Mouse (Mus musculus): ENCODE results near the gene Serpina3g. TPM values are rescaled to one million over a fixed set of nuclear protein-coding genes. Genes with fewer than 3 reads are reported as not detected.

Serpina3g gene
- polyA plus RNA-seq (2014; fragmentation: Nextera tagmentation; extraction: Ambion mirVana), result 0.26 and 0.44 TPM in 2 replicates

DNA sequence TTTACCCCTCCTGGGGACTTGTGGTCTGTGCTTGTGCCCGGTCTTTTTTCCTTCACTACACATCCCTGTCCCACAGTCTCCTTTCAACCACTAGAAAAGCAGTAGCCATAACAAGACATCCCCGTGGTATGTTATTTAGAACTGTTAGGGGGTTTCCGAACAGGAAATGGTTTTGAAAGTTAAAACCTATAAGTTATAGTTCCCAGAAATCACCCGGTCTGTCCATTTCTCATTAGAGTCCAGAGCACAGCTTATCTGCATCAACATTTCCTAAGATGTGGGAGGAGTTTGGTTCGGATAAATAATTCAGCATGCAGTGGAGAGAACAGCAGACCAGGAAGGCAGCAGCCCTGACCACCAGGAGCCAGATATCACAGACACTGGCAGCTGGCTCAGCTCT lies at the start of gene Serpina3g:
Serpina3g (plus strand) TSS at position 331 of the 400 bp plus-strand sequence.
- WGBS, result 77% methylated on average over 5 of the region's 5 CpGs
- Histone ChIP-seq H3K4me1 (ENCODE audit: control insufficient read depth, insufficient read depth, low read length) (no peaks in the 10 kb centered on the region), H3K36me3 (ENCODE audit: control insufficient read depth, insufficient read depth, low read length) (no peaks in the 10 kb centered on the region), H3K9ac (ENCODE audit: low read length) (no peak within 1 kb of the TSS), H3K4me3 (ENCODE audit: low read depth, low read length) (no peak within 1 kb of the TSS), H3K9me3 (ENCODE audit: control insufficient read depth, low read length) (no peaks in the 10 kb centered on the region), H3K27me3 (ENCODE audit: control insufficient read depth, insufficient read depth, low read length) (no peaks in the 10 kb centered on the region), H3K4me2 (no peak within 1 kb of the TSS), H3K27ac (ENCODE audit: low read depth, low read length) (no peak within 1 kb of the TSS)
- DNase-seq (ENCODE audit: low spot score, missing footprints) (no peak), ATAC-seq (ENCODE audit: low FRiP score) (no peak)

DNA sequence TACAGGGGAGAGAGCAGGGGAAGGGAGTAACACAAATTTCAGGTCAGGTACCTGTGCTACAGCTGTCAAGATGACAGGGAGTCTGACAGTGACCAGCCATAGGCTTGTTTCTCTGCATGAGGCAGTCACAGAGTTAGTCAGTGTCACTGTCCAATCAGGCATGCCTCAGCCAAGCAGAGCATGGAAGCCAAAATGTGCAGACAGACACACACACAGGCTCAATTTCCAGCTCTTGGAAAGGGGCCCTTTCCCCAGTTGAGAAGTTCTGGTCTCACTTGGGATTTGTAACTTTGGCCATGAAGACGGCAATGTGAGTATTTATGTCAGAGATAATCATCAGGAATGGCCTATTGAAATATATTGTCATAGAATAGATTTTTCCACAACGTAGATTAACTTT lies 46.8 kb upstream of the Serpina3g start:
- 74% methylated on average over 2 of the region's 2 CpGs for WGBS
- Histone ChIP-seq H3K27me3 (ENCODE audit: control insufficient read depth, insufficient read depth, low read length) (no peaks in the 10 kb centered on the region), H3K9ac (ENCODE audit: low read length) (no peak overlapping the region), H3K9me3 (ENCODE audit: control insufficient read depth, low read length) (no peaks in the 10 kb centered on the region), H3K4me1 (ENCODE audit: control insufficient read depth, insufficient read depth, low read length) (no peaks in the 10 kb centered on the region), H3K27ac (ENCODE audit: low read depth, low read length) (no peak overlapping the region), H3K4me3 (ENCODE audit: low read depth, low read length) (no peak overlapping the region), H3K4me2 (no peak overlapping the region), H3K36me3 (ENCODE audit: control insufficient read depth, insufficient read depth, low read length) (no peaks in the 10 kb centered on the region)
- ATAC-seq (ENCODE audit: low FRiP score), result no peak
- no peak for DNase-seq (ENCODE audit: low spot score, missing footprints)

DNA sequence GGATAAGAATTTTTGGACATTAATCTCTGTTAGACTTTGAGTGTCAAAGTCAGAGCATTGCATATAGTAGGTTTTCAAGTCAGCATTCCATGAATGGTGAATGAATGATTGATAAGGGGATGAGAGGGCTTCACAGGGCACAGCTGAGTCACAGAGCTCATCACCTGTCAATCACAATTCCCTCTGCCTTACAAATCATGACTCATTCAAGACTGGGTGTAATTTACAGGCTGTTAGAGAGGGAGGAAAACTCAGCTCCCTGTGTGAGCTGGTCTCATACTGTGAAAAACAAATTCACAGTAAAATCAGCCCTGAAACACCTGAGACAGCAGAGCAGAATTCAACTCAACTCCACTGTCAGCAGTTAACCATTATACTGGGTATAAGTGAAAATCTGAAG lies 45.2 kb upstream of the Serpina3g start:
- ATAC-seq (ENCODE audit: low FRiP score) (no peak), DNase-seq (ENCODE audit: low spot score, missing footprints) (no peak)
- Histone ChIP-seq H3K27me3 (ENCODE audit: control insufficient read depth, insufficient read depth, low read length) (no peaks in the 10 kb centered on the region), H3K9me3 (ENCODE audit: control insufficient read depth, low read length) (no peaks in the 10 kb centered on the region), H3K4me3 (ENCODE audit: low read depth, low read length) (no peak overlapping the region), H3K9ac (ENCODE audit: low read length) (no peak overlapping the region), H3K27ac (ENCODE audit: low read depth, low read length) (no peak overlapping the region), H3K4me2 (no peak overlapping the region), H3K4me1 (ENCODE audit: control insufficient read depth, insufficient read depth, low read length) (no peaks in the 10 kb centered on the region), H3K36me3 (ENCODE audit: control insufficient read depth, insufficient read depth, low read length) (no peaks in the 10 kb centered on the region)

DNA sequence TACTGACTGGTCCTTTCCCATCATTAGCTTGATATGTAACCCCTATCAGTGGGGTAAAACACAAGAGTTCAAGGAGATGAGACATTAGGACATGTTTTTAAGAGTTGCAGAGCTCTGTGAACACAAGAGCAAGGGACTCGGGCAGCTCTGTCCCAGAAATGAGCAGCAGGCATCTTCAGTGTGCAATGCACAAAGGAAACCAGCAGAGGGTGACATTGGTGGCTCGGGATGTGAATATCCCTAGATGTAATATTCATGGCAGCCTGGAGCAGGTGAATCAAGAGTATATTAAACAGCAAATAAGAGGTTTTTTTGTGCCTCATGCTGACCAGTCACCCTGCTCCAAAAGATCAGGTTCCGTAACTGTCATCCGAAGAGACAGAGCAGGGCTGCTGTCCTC lies 26.9 kb upstream of the Serpina3g start:
- H3K4me2 ChIP-seq, result no peak overlapping the region
- H3K27me3 ChIP-seq (ENCODE audit: control insufficient read depth, insufficient read depth, low read length), result no peaks in the 10 kb centered on the region
- no peak overlapping the region for H3K4me3 ChIP-seq (ENCODE audit: low read depth, low read length)
- H3K9me3 ChIP-seq (ENCODE audit: control insufficient read depth, low read length), result no peaks in the 10 kb centered on the region
- DNase-seq (ENCODE audit: low spot score, missing footprints) (no peak), ATAC-seq (ENCODE audit: low FRiP score) (no peak)
- H3K4me1 ChIP-seq (ENCODE audit: control insufficient read depth, insufficient read depth, low read length), result no peaks in the 10 kb centered on the region
- no peak overlapping the region for H3K9ac ChIP-seq (ENCODE audit: low read length)
- H3K36me3 ChIP-seq (ENCODE audit: control insufficient read depth, insufficient read depth, low read length), result no peaks in the 10 kb centered on the region
- no peak overlapping the region for H3K27ac ChIP-seq (ENCODE audit: low read depth, low read length)
- 85% methylated on average over 4 of the region's 4 CpGs for WGBS

DNA sequence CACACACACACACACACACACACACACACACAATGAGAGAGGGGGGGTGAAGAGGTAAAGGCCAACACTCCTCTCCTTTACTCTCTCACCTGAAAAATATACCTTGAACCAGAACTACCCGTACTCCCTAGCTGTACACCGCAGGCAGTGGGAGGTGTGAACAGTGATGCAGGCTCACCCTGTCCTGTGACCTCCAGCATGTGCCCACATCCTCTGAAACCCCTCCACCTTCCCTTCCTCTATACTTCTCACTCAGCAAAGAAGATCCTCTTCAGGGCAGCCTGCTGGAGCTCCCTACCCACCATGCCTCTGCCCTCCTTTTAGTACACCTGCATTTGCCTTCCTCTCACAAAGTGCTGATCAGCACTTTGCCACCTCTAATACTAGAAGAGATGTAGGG lies 26.2 kb upstream of the Serpina3g start:
- Histone ChIP-seq H3K27ac (ENCODE audit: low read depth, low read length) (no peak overlapping the region), H3K9ac (ENCODE audit: low read length) (no peak overlapping the region), H3K27me3 (ENCODE audit: control insufficient read depth, insufficient read depth, low read length) (no peaks in the 10 kb centered on the region), H3K36me3 (ENCODE audit: control insufficient read depth, insufficient read depth, low read length) (no peaks in the 10 kb centered on the region), H3K4me3 (ENCODE audit: low read depth, low read length) (no peak overlapping the region), H3K9me3 (ENCODE audit: control insufficient read depth, low read length) (no peaks in the 10 kb centered on the region), H3K4me1 (ENCODE audit: control insufficient read depth, insufficient read depth, low read length) (no peaks in the 10 kb centered on the region), H3K4me2 (no peak overlapping the region)
- DNase-seq (ENCODE audit: low spot score, missing footprints) (no peak), ATAC-seq (ENCODE audit: low FRiP score) (no peak)
- WGBS, result 91% methylated on average over 2 of the region's 2 CpGs

DNA sequence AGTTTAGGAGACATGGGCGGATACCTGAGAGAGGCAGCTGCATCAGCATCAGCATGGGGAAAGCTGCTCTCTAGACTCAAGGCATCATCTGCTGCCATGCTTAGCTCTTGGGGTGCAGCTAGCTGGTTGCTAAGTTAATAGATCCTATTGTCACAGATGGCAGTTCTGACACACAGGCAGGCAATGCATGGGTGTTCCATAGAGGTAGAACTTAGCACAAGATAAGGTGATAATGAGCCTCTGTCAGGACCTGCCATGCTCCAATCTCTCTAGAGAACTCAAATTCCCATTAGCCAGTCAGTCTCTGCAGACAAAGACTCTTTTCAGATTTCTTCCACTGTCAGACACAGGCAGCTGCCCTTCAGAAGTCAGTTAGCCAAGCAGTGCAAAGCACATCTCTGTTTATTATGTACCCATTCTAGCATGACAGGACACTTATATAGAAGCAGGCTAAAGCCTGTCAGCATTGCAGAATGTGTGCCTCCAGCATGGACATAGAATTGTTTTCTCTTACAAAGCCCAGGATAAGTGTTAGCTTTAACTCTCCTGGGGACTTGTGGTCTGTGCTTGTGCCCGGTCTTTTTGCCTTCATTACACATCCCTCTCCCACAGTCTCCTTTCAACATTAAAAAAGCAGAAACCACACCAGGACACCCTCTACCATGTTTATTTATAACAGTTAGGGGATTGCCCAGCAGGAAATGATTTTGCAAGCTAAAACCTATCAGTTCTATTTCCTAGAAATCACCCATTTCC lies 22.2 kb upstream of the Serpina3g start:
- H3K9me3 ChIP-seq (ENCODE audit: control insufficient read depth, low read length), result no peaks in the 10 kb centered on the region
- H3K27me3 ChIP-seq (ENCODE audit: control insufficient read depth, insufficient read depth, low read length), result no peaks in the 10 kb centered on the region
- H3K4me3 ChIP-seq (ENCODE audit: low read depth, low read length), result no peak overlapping the region
- H3K9ac ChIP-seq (ENCODE audit: low read length), result no peak overlapping the region
- no peaks in the 10 kb centered on the region for H3K4me1 ChIP-seq (ENCODE audit: control insufficient read depth, insufficient read depth, low read length)
- no peaks in the 10 kb centered on the region for H3K36me3 ChIP-seq (ENCODE audit: control insufficient read depth, insufficient read depth, low read length)
- peak; percentile 89 for ATAC-seq (ENCODE audit: low FRiP score)
- DNase-seq (ENCODE audit: low spot score, missing footprints), result peak; percentile 87
- WGBS, result 43% methylated on average over 2 of the region's 2 CpGs
- no peak overlapping the region; the same call in 1 of the 2 replicates for H3K27ac ChIP-seq (ENCODE audit: low read depth, low read length)
- no peak overlapping the region for H3K4me2 ChIP-seq

DNA sequence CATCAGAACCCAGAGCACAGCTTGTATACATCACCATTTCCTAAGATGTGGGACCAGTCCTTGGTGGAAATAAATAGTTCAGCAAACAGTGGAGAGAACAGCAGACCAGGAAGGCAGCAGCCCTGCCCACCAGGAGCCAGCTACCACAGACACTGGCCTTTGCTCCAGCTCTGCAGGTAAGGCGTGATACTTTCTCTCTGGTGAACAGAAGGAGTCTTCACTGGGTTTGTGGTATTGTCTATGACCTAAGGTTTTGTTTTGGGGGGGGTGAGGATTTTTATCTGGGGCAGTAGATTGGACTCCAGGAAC lies 21.6 kb upstream of the Serpina3g start, which contains the start of gene Serpina3f:
Serpina3f (plus strand) TSS at position 100 of the 309 bp plus-strand sequence.
- Histone ChIP-seq H3K36me3 (ENCODE audit: control insufficient read depth, insufficient read depth, low read length) (no peaks in the 10 kb centered on the region), H3K4me3 (ENCODE audit: low read depth, low read length) (no peak within 1 kb of the TSS), H3K9ac (ENCODE audit: low read length) (no peak within 1 kb of the TSS), H3K27me3 (ENCODE audit: control insufficient read depth, insufficient read depth, low read length) (no peaks in the 10 kb centered on the region), H3K27ac (ENCODE audit: low read depth, low read length) (no peak within 1 kb of the TSS; the same call in 1 of the 2 replicates), H3K4me1 (ENCODE audit: control insufficient read depth, insufficient read depth, low read length) (no peaks in the 10 kb centered on the region), H3K4me2 (no peak within 1 kb of the TSS), H3K9me3 (ENCODE audit: control insufficient read depth, low read length) (no peaks in the 10 kb centered on the region)
- DNase-seq (ENCODE audit: low spot score, missing footprints), result no peak
- 41% methylated on average over 1 of the region's 1 CpGs for WGBS
- no peak for ATAC-seq (ENCODE audit: low FRiP score)

DNA sequence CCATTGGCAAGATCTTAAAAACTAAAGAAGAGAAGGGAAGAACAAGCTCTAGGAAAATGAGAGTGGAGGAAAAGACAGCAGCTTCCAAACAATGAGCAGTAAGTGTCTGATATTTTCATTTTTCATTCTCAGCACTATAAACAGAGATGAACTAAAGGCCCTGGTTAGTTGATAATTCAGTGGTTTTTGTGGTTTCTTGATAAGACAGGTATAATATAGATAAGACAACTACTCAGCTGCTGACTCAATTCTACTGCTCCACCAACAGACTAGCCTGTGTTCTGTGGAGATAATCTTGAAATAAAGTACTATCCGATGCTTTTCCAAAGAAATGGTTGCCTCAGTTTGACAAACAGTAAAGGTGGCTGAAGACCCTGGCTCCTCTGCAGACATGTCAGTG lies 20.8 kb upstream of the Serpina3g start:
- 71% methylated on average over 1 of the region's 1 CpGs for WGBS
- no peak overlapping the region for H3K4me2 ChIP-seq

DNA sequence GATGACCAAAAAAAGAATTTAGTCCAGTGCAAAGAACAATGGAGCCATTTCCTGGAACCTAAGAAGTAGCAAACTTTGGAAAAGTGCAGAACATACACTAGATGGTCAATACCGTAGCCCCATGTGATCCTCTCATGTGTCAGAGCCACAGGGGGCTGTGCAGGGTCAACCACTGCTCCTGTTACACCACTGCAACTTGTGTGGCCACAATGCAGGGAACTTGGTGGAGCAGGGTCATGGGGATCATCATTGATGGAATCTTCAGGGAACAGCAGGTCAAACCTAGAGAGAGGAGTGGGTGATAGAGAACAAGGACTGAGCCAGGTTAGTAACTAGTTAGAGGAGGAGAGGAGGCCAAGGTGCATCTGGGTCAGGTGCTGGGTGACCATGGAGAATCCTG lies 14.4 kb upstream of the Serpina3g start:
- Histone ChIP-seq H3K4me1 (ENCODE audit: control insufficient read depth, insufficient read depth, low read length) (no peaks in the 10 kb centered on the region), H3K27me3 (ENCODE audit: control insufficient read depth, insufficient read depth, low read length) (no peaks in the 10 kb centered on the region), H3K4me2 (no peak overlapping the region), H3K4me3 (ENCODE audit: low read depth, low read length) (no peak overlapping the region), H3K9me3 (ENCODE audit: control insufficient read depth, low read length) (no peaks in the 10 kb centered on the region), H3K9ac (ENCODE audit: low read length) (no peak overlapping the region), H3K36me3 (ENCODE audit: control insufficient read depth, insufficient read depth, low read length) (no peaks in the 10 kb centered on the region), H3K27ac (ENCODE audit: low read depth, low read length) (no peak overlapping the region)
- no peak for DNase-seq (ENCODE audit: low spot score, missing footprints)
- WGBS, result 53% methylated on average over 1 of the region's 1 CpGs
- no peak for ATAC-seq (ENCODE audit: low FRiP score)

More for the DNA sequence above, 20.8 kb upstream of the Serpina3g start:
- no peaks in the 10 kb centered on the region for H3K4me1 ChIP-seq (ENCODE audit: control insufficient read depth, insufficient read depth, low read length)
- no peak overlapping the region for H3K27ac ChIP-seq (ENCODE audit: low read depth, low read length)
- no peaks in the 10 kb centered on the region for H3K9me3 ChIP-seq (ENCODE audit: control insufficient read depth, low read length)
- no peaks in the 10 kb centered on the region for H3K27me3 ChIP-seq (ENCODE audit: control insufficient read depth, insufficient read depth, low read length)
- H3K36me3 ChIP-seq (ENCODE audit: control insufficient read depth, insufficient read depth, low read length), result no peaks in the 10 kb centered on the region
- DNase-seq (ENCODE audit: low spot score, missing footprints) (no peak), ATAC-seq (ENCODE audit: low FRiP score) (no peak)
- no peak overlapping the region for H3K9ac ChIP-seq (ENCODE audit: low read length)
- no peak overlapping the region for H3K4me3 ChIP-seq (ENCODE audit: low read depth, low read length)

All from midbrain, embryonic 11.5 days (tissue).